Mouse (Mus musculus) bone marrow, adult 2 months (tissue): ENCODE measurements at regions not wholly inside any gene's neighbourhood (a gene's known extent, or its start where the extent isn't known, plus 50 kb on each side); places are given as distances from the start of the nearest gene placed in this dataset.

Experiments used
- CTCF ChIP-seq: fragments of 200-500 bp; IDR thresholded peaks from 2 replicates; pipeline ENCODE4 v1.5.1; 2011; ENCODE audit warnings: low read length, control low read depth; ENCODE audit not compliant: control insufficient read depth, insufficient read depth
- POLR2A ChIP-seq: fragments of 200-500 bp; IDR thresholded peaks from 2 replicates; pipeline ENCODE4 v1.6.1; 2011; ENCODE audit warnings: low read depth, mild to moderate bottlenecking, control low read depth, low read length, borderline replicate concordance; ENCODE audit not compliant: control insufficient read depth

DNA sequence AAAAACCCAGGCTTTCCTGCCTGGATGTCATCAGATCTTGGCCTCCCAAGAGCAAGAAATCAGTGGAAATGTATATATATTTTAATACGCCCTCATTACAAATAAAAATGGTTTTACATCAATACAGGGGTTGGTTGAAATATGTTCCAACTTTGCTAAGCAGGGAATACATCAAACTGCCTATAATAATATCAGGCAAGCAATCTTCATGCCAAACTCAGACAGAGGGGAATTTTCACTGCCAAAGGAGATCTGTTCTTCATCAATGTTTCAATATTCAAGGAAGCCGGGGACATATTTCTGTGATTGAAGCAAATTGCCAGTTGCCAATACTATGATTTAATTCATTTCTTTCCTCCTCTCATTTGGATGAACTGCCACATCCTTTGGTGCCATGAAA, 340.9 kb downstream of the Tns1 start:
- no peak for TF ChIP-seq POLR2A
- no peak for TF ChIP-seq CTCF
